Mouse (Mus musculus) heart, postnatal 14 days (tissue): ENCODE results near the gene Kcnt2. TPM values are rescaled to one million over a fixed set of nuclear protein-coding genes. Genes with fewer than 3 reads are reported as not detected.
A peak's percentile ranks its signal among the peaks of the same experiment; 100 is the strongest.

Experiments used
- DNase-seq, 2 experiments: peaks; one replicate each; pipeline ENCODE4 v3.0.0; 2021 to 2022
- intact Hi-C: fragments of 180-260 bp; cut with DNase I; formaldehyde crosslinking; loops from one replicate; pipeline ENCODE4 v1.15.1; 2025
- long read RNA-seq, 2 experiments: library from polyadenylated mRNA; stranded (forward); transcript quantifications; one replicate each; pipeline ENCODE4 v2.0.0; 2021
- total RNA-seq, 2 experiments: library from RNA; stranded (reverse); gene quantifications; 2 replicates each; pipeline ENCODE4 v1.2.3; 2021

The Kcnt2 gene
- total RNA-seq: 1 to 10 TPM; 2.6 to 2.9 TPM
- long read RNA-seq, experiment 1, partial matches to known transcripts: 0 of 1 reads
- long read RNA-seq, experiment 1, other reads (novel, unspliced or antisense): 1 of 1 reads
- long read RNA-seq, experiment 2, partial matches to known transcripts: 0 of 1 reads
- long read RNA-seq, experiment 2, other reads (novel, unspliced or antisense): 1 of 1 reads

DNA sequence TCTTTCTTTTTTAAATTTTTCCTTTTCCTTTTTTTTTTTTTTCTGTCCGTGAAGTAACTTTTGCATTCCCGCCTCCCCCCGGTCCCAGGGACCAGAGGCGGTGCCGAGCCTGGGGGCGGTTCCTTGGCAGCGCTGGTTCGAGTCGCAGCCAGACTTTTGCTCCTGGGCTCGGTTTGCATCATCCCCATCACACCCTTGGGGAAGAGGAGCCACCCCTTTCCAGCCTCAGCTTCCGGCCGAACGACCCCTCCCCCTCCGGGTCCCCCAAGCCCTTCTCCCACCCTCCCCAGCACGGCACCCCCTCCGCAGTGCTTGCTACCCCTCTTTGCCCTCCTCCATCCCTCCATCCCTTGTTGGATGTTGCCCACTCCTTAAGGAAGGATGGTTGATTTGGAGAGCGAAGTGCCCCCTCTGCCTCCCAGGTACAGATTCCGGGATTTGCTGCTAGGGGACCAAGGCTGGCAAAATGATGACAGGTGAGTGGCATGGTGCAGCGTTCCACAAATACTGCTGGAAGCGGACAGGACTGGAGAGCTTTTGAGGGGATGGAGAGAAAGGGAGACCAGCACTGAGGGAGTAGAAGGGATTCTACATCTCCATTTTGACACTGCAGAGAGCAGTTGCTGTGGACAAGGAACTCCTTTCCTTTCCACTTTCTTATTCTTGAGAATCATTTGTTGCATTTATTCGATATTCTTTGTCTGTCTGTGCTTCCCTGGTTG, at the start of gene Kcnt2:
Gene Kcnt2, plus strand, starts transcription at position 283 of the 722 bp plus-strand sequence.
- intact Hi-C loops: no loop called here
- DNase-seq: peak; percentile 70 to 72

- DNase-seq: no peak
Observed at GRCm38 (mm10) chr1:140205329-140205728, 40.6 kb upstream of the Kcnt2 start.

DNA sequence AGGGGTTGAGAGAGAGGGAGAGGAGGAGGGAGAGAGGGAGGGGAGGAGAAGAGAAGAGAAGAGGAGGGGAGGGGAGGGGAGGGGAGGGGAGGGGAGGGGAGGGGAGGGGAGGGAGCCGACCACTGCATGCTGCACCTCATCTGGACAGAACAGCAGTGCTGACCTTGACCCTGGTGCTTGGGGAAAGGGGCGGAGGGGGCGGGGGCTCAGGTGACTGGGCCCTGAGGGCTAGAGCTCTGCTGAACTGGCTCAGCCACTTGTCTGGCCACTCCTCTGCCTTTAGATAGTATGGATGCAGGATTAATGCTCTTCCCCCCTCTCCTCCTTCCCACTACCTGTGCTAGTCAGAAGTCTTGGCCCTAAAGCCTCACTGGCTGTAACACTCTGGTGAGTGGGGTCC, 20.7 kb upstream of the Kcnt2 start:
- no peak for DNase-seq
- intact Hi-C loops: no loop called here

More at GRCm38 (mm10) chr1:140205329-140205728, 40.6 kb upstream of the Kcnt2 start:
- intact Hi-C loops: no loop called here

DNA sequence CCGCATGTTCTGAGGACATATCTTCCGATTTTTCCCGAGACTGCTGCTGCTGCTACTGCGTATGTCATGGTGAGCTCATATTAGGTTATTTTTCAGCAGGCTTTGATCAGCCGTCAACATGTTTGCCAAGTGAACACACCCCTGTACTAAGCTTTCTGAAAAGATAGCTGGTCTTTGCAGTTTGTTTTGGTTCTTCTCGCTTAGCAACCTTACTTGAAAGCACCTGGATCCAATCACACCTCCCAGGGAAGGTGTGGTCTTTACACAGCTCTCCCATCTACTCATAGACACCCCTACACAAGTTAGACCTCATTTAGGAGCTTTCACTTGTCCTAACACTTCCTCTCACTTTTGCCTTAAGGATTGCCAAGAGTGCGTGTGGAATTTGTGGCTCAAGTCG, 19.3 kb upstream of the Kcnt2 start:
- DNase-seq: no peak
- intact Hi-C loops: no loop called here

DNA sequence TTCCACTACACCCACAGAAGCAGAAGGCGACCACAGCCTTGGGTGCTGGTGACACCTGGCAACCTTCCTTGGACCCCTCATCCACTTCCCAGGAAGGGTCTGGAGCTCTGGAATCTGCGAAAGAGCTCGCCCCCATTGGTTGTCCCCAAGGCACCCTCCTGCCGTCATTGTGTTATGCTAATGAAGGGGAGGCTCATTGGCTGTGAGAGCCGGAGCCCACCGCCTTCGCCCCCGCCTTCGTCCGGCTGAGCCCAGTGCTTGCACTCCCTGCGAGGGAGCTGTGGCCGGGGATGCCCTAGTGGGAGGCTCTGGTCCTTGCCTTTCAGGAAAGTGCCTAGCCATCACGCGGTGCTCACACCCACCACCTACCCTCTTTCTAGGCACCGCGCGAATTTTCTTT, 493 bp upstream of the Kcnt2 start:
- DNase-seq: peak; percentile 69 to 70
- intact Hi-C loops: no loop called here

- intact Hi-C loops: no loop called here
- peak; percentile 19 to 27 for DNase-seq
Observed at GRCm38 (mm10) chr1:140264696-140265095, 18.7 kb downstream of the Kcnt2 start.

DNA sequence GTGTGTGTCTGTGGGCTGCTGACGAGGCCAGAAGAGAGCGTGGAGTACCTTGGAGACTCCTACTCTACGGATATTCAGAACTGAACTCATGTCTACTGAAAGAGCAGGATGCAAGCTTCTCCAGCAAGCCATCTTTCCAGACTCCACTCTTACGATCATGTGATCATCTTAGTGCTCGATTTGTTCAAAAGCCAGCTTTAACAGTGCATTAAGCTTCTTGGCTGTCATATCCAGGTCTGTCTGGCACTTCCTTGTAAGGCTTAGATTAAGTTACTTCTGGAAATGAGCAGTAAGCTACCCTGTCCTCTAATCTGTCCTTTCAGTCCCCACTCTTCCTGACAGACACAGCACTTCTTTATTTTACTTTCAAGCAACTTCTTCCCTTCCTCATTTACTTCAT, 20.1 kb downstream of the Kcnt2 start:
- intact Hi-C loops: no loop called here
- DNase-seq: no peak

- intact Hi-C loops: no loop called here
- DNase-seq: no peak
Observed at GRCm38 (mm10) chr1:140266643-140267286, 20.8 kb downstream of the Kcnt2 start.

- intact Hi-C loops: no loop called here
- DNase-seq: no peak
Observed at GRCm38 (mm10) chr1:140267288-140267687, 21.3 kb downstream of the Kcnt2 start.

GRCm38 (mm10) chr1:140273624-140274023, 27.7 kb downstream of the Kcnt2 start:
- no peak for DNase-seq
- intact Hi-C loops: no loop called here

DNA sequence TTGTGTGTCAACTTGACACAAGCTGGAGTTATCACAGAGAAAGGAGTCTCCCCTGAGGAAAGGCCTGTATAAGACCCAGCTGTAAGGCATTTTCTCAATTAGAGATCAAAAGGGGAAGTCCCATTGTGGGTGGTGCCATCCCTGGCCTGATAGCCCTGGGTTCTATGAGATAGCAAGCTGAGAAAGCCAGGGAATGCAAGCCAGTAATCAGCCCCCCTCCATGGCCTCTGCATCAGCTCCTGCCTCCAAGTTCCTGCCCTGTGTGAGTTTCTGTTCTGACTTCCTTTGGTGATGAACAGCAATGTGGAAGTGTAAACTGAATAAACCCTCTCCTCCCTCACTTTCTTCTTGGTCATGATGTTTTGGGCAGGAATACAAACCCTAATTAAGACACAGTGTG, 29.9 kb downstream of the Kcnt2 start:
- intact Hi-C loops: no loop called here
- no peak for DNase-seq

DNA sequence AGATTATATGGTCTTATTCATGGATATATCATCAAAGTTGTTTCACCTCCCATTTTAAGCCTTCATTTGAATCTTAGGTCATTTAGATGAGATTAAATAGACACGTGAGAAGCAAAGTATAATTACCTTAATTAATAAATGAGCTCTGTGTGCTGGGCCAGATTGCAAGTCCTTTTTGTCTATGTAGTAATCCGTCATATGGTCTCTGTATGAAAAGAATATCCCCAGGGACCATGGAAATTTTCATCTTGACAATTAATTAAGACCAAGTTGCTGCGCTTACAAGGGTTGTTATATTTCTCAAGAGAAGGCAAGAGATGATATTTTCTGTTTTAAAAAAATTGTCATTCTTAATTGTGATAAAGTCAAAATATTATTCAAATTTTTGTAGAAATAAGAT, 47.2 kb downstream of the Kcnt2 start:
- intact Hi-C loops: no loop called here
- no peak for DNase-seq

GRCm38 (mm10) chr1:140295482-140295881, 49.5 kb downstream of the Kcnt2 start:
- intact Hi-C loops: no loop called here
- no peak for DNase-seq

- intact Hi-C loops: no loop called here
- no peak for DNase-seq
Observed at GRCm38 (mm10) chr1:140304244-140304643, 58.3 kb downstream of the Kcnt2 start.

GRCm38 (mm10) chr1:140305344-140305743, 59.4 kb downstream of the Kcnt2 start:
- no peak for DNase-seq
- intact Hi-C loops: no loop called here

GRCm38 (mm10) chr1:140306339-140306738, 60.4 kb downstream of the Kcnt2 start:
- no peak for DNase-seq
- intact Hi-C loops: no loop called here

DNA sequence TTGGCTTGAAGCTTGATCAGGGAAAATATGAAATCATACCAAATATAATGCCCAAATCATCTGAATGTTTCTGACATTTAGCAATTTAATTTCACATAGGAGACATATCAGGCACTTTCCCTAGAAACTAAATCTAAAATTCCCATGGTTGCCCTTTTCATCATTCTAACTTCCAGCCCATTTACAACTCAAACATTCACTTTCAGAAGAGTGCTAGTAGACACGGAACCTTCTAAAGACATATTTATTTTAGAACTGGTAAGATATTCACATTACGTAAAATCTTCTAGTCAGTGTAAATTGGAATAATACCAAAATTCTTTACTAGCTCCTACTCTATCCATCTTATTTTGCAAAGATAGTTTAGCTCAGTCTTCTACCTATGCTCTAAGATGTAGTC, 64.8 kb downstream of the Kcnt2 start:
- intact Hi-C loops: no loop called here
- no peak for DNase-seq

DNA sequence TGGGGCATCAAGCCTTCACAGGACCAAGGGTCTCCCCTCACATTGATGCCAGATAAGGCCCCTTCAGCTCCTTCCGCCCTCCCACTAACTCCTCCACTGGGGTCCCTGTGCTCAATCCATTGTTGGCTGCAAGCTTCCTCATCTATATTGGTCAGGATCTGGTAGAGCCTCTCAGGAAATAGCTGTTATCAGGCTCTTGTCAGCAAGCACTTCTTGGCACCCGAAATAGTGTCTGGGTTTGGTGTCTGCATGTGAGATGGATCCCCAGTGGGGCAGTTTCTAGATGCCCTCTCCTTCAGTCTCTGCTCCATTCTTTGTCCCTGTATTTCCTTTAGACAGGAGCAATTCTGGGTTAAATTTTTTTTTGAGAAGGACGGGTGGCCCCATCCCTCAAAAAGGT, 79.1 kb downstream of the Kcnt2 start:
- intact Hi-C loops: no loop called here
- DNase-seq: no peak

GRCm38 (mm10) chr1:140326709-140327108, 80.8 kb downstream of the Kcnt2 start:
- no peak for DNase-seq
- intact Hi-C loops: no loop called here

- DNase-seq: no peak
- intact Hi-C loops: no loop called here
Observed at GRCm38 (mm10) chr1:140333702-140334101, 87.7 kb downstream of the Kcnt2 start.

DNA sequence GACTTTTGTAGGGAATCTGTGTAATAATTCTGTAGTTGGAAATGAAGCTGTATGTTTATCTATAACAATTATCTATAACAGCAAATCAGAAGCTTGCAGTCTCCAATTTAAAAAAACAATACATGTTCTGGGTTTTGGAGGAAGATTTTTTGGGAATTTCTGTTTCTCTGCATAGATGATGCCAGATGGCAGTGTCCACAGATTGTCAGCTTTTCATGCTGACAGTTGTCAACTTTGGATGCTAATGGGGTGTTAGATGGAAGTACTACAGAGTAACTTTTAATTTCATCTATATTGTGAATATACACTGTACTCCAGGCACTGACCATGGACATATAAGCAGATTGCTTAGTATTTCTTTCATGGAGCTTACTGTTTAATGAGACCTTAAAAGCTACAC, 92.5 kb downstream of the Kcnt2 start:
- no peak for DNase-seq
- intact Hi-C loops: no loop called here

- DNase-seq: no peak
- intact Hi-C loops: no loop called here
Observed at GRCm38 (mm10) chr1:140339368-140339767, 93.4 kb downstream of the Kcnt2 start.
